Mouse (Mus musculus): ENCODE measurements around the gene Galnt16.

Gene Galnt16

DNA sequence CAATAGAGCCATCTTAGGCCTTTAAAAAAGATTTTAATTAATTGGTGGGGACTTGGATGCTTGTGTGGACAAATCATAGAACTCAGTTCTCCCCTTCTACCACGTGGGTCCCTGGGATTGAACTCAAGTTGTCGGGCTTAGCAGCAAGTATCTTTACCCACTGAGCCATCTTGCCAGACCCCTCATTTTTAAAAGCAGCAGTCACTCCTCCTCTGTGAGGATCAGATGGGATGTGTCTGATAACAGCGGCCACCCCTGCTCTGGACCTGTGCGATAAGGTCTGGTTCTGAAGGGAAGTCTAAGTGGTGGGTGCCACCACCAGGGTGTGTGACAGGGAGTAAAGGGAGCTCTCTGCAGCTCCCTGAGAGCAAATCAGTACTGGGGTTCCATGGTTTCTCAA, 77.5 kb downstream of the Galnt16 start:
- intact Hi-C loops (cut with DNase I), result no loop called here

DNA sequence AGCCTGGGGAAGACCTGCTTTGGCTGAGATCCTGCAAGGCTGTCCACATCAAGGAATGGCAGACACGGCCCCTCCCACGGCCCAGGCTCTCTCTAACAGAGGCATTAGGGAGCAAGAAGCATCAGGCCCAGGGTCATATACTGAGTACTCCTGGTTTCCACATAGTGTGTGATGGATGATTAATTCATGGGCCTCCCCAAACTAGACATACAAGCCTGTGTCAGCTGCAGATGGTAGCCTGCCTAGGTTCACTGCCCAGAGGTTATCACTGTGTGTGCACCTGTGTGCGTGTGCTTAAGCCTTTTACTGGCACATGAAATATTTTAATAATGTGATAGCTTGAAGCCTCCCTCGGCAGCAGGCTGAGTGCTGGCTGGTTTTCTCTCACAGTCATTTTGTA, 77.9 kb downstream of the Galnt16 start:
- intact Hi-C loops (cut with DNase I), result no loop called here

DNA sequence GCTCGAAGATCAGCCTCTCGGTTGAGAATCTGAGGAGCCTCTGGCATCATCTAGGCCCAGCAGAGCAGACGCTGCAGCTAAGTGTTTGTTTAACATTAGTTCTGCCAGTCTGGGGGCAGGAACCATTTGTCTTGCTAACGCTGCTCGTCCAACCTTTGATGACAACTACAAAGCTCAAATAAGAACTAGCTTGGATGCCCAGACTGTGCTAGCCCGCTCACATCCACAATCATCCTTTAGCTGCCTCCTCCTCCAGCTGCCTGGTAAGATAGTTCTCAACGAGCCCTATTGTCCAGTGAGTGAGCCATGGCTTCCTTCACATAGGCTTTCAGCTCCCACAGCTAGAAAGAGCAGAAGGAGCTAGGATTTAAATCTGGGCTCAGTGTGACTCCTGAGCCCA, 80.2 kb downstream of the Galnt16 start:
- intact Hi-C loops (cut with DNase I), result no loop called here

DNA sequence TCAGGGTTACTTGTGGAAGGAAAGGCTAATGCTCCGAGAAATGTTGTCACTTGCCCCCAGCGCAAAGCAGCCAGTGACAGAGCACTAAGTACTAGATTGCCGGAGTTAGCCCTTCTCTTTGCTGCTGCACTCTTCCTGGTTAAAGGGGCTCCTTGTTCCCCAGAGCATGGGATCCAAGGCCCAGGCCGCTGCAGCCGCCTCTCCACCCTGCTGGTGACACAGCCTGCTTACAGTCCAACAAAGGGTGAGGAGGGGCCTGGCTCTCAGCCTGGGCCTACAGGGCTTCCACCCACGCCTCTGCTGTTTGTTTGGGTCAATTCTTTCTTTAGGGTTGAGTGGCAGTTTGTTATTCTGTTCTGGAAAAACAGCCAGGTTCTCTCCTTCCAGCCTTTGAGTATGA, 80.7 kb downstream of the Galnt16 start:
- intact Hi-C loops (cut with DNase I), result no loop called here

DNA sequence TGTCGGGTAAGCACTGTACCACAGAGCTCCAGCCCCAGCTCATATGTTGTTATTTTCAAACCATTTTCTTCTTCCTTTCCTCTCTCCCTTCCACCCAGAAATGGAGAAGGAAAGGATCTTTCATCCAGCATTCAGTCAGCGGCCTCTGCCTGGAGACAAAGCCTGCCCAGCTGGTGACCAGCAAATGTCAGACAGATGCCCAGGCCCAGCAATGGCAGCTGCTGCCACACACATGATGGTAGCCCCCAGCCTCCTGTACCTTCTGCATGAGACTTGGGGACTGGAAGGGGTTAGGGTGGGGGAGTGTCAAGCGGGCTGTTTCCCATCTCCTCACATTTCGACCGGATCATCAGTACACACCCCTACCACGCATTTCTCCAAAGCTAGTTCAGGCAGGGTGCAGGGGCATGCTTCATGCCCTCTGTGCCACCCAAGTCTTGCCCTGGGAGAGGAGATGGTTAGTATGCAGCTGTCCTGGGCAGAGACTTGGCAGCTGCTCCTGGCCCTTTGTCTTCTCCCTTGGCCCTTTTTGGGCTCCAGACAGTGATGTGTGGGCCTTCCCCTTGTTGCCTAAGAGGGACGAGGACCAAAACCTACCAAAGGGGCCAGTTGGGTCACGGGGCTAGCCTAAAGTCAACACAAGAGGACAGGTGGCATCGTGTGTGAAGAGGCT, 83.7 kb downstream of the Galnt16 start:
- intact Hi-C loops (cut with DNase I), result no loop called here

DNA sequence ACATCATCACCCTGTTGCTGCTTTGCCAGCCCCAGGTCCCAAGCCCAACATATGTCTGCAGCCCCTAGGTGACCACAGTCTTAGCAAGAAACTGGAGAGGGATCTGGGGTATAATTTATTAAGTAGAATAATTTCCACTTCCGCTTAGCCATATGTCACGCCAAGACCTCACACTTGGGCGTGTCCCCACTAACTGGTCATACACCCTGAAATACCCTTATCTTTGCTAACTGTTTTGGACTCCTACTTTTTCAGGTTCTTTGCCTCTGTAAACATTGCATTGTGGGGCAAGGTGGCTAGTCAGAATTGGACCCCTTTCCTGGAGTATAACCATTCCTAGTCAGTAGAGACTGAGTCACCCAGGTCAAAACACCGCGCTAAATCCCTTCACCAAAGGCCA, 84.4 kb downstream of the Galnt16 start:
- intact Hi-C loops (cut with DNase I), result no loop called here

DNA sequence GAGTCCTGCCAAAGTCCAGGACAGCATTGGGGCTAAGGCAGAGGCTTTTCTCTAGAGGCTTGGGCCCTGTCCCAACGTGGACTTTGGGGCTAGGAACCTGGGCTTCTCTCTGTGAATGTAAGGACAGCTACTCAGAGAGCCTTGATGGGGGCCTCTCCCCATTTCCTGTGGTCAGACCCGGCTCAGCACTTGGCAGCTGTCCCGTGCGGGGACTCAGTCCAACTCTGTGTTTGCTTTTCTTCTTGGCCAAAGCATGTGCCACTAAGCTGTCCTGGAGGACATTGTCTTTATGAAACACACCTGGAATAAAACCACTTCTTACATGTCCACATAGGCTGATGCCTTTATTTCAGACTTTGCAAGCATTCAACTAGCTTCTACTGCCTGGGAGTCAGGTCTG, 85.5 kb downstream of the Galnt16 start:
- intact Hi-C loops (cut with DNase I), result no loop called here

DNA sequence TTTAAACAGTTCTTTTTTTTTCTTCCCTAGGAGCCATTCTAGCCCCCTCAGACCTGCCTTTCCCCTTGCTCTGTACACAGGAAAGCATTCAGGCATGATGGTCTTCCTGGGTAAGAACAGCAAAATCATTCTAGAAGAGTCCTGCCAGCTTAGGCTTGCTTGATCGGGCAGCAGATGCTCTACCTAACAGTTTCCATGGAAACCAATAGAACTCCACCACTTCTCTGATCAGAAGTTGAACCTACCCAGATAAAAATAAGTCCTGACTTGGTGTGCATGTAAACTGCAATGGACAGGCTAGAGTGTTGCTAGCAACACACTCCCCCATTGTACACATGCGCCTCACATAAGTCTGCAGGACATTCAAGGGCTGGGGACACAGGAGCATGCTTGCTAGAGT, 86.1 kb downstream of the Galnt16 start:
- intact Hi-C loops (cut with DNase I), result no loop called here

DNA sequence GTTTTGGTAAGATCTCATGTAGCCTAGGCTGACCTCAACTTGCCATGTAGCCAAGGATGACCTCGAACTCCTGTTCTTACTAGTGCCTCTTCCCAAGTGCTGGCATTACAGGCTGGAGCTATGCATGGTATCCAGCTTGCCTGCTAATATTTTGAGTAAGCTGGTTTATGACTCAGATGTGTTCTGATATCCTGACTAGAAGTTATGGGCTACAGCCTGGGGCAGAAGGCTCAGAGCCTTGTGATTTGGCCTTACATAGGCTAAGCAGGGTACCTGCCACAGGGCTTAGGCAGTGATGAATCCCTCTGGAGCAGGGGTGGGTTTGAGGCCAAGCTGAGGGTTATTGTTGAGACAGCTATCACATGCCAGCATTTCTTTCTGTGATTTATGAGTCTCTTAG, 90.5 kb downstream of the Galnt16 start:
- intact Hi-C loops (cut with DNase I), result no loop called here

DNA sequence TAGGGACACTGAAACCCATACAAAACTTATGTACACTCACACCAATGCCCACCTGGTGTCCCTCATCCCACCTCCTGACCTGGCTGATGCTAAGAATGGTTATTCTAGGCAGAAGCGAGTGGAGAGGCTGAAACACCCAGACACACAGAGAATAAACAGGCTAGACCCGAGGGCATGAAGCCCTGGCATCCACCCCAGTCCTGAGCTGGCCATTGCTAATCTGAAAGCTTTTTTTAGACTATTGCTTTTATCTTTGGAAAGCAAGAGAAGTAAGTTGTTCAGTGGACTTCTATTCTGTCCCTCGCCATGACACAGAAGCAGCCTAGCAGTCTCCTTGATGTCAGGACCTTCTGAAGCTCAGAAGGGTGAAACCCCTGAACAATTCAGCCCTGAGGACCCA, 91.9 kb downstream of the Galnt16 start:
- intact Hi-C loops (cut with DNase I), result no loop called here

DNA sequence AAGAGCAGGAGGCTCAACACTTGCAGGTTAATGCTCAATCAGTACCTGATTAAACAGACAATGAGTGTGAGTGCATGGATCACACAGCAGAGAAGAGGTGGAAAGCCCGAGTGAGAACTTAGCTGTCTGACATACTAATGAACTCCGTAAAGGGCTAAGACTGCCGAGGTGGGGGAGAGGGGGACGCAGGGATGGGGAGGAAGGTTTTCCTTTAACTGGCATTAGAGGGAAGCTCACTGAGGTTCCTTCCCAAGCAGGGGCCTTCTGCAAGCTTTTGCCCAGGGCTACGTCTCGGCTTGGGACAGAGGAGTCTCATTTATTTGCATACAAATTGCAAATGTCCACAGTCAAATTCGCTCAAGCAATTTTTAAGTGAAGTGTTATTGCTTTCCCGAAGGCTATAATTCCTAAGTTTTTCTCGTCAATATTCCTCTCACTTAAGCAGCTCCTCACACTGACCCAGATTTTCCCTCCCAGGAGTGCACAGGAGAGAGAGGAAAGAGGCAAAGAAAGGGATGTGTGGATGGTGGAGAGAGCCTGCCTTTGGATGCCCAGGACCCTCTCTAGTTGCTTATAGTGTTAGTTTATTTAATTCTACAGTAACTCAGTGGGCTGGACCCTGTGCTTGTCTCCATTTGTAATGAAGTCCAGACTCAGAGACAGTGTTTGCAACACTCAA, 94.2 kb downstream of the Galnt16 start:
- intact Hi-C loops (cut with DNase I), result no loop called here

DNA sequence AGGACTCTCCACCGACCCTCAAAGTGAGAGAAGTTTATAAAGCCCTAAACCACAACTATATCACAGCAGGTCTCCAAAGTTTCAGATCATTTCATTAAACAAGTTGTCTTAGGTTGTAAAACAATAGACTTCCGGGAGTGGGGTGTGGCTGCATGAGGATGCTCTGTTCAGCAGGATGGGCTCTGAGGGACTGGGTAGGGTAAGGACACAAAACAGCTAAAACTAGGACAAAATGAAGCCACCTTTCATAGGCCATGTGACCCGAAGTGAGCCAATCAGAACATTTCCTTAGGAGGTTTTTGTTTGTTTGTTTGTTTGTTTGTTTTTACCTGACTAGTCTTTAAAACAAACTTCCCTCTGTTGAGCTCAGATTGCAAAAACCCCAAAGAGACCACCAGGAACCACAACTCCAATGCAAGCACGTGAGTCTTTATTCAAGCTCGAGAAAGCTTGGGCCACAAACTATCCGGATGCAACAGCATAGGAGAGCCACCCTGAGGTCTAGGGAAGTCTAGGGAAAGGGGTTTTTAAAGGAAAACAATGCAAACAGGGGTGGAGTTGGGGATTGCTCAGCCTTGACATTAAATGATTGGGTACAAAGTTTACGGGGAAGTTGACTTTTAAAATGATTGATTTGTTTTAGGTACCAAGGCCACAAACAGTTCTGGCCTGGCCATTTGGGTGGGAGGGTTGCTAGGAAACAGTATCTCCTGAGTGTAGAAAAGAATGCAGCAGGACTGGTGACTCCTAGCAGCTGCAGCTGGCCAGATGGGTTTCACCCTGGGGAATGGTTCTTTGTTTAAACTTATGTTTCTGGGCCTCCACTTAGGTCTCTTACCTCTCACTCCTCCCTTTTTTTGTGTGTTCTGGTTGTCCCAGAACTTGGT, 97.5 kb downstream of the Galnt16 start:
- intact Hi-C loops (cut with DNase I), result no loop called here

DNA sequence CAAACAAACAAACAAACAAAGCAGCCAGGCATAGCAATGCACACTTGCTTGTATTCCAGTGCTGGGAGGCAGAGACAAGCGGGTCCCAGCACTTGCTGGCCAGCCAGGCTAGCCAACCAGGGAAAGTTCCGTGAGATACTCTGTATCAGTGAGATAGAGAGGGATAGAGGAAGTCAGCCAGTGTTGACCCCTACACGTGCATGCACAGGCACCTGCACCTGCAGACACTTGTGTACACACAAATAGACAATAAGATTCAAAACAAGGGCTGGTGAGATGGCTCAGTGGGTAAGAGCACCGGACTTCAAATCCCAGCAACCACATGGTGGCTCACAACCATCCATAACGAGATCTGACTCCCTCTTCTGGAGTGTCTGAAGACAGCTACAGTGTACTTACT, 102.4 kb downstream of the Galnt16 start:
- intact Hi-C loops (cut with DNase I), result no loop called here

DNA sequence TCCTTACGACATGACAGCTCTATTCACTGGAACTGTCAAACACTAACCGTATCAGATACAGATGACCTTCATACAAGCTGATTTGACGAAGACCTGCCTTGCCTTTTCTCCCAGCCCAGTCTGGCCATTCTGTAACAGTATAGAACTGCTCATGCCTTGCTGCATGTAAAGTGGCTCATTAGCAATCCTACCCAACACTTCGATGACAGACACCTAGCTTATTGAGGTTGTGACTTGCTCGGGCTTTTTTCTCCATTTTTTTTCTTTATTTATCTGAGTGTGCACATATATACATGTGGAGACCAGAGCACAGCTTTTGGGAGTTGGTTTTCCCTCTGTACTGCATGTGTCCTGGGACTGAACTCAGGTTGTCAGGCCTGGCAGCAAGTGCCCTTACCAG, 113.7 kb downstream of the Galnt16 start:
- intact Hi-C loops (cut with DNase I), result no loop called here

DNA sequence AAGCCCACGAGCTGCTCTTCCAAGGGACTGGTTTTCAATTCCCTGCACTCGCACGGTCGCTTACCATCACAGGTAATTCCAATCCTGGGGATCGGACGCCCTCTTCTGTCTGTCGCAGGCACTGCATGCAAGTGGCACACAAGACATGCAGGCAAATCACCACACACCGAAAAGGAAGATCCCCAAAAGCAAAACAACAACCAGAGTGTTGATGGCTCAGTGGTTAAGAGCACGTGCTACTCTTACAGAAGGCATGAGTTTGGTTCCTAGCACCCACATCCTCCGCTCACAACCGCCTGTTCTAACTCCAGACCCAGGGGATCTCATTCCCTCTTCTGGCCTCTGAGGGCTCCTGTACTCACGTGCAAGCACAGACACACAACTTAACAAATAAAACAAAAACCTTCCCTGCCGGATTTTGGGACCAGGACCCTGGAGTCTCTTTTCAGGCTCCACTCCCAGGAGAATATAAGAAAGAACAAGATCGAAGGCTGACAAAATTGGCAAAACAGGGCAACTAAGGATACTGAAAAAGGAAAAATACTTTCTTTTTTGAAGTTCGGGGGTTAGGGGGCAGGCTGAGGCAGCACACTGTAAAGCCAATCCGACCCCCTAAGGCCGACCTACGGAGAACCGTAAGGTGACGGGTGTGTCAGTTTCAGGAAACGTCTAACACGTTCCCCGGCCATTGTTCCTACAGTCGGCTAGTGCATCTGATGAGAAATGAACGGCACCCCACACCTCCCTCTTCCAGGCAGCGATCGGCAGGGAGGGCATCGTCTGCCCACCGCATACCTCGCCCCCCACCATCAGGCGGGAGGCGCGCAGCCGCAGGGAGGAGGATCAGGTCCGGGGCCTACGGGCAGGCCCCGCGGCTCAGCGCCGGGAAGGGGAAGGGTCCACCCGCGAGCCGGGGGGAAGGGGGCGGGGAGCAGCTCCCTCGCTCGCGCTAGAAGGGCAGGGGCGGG, 124.9 kb downstream of the Galnt16 start:
- intact Hi-C loops (cut with DNase I), result no loop called here

DNA sequence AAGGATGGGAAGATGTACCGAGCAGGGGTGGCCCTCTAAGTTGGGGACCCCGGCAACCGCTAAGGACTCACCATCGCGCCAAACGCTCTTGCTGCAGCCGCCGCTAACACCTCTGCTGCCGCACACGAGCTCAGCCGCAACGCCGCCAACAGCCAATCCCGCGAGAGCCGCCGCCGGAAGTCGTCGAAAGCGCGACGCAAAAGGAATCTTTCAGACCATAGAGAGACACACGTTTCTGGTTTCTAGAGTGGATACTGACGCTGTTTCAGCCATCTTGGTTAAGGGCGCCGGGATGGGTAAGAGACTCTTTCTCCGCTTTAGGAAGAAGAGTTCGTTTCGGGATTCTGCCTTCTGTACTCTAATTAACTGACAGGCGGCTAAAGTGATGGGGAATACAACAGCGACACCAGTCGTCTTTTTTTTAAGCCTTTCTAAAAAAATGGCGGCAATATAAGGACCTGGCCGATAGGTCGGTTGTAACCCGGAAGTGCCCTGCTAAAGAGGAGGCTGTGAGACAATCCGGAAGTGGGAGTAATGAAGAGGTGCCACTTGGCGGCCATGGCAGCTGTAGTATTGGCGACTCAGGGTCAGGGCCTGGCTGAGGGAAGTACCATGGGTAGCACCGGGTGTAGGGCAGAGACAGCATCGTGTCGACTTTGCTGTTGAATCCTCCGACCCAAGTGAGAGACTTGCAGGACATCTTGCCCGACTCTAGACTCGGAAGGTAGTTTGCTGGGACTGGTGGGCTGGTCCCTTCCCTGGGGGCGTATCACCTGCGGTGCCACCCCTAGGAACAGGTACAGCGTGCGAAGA, 125.8 kb downstream of the Galnt16 start, which contains the start of the genes Slc39a9 and Erh:
Gene Slc39a9 (plus strand): TSS at position 191 of the 813 bp plus-strand sequence.
Gene Erh (minus strand): TSS at position 649 of the 813 bp plus-strand sequence.
- intact Hi-C loops (cut with DNase I), result no loop called here

DNA sequence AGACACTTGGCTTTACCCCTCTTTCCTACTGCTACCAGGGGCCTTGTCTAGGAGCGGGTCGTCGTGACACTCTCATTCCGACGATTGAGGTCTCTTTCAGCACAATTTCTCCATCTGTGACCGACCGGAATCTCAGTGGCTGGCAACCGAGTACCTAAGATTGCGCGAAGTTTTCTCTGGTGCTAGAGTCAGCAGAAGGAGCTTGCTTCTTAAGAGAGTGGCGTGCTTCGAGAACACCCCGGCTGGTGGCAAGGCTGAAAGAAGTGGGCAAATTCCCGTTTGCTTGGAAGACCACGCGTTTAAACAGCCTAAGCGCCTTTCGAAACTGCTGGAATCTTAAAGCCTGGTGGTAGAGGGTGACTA, 126.4 kb downstream of the Galnt16 start:
- intact Hi-C loops (cut with DNase I), result no loop called here

DNA sequence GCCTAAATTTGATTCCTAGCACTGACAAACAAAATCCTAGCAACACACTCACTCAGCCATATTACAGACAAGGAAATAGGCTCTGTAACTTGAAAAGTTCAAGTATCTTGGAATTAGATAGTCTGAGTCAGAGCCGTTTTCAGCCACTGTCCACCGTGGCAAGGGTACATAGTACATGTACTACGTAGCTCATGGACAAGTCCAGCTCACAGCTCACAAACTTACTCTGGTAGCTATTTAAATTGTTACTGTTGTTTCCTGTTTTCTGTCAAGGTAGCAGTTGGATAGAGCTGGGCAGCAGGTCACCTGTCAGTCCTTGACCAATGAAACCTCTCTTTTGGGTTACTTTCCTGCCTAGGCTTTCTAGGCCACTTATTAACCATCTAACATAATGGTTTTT, 128.3 kb downstream of the Galnt16 start:
- intact Hi-C loops (cut with DNase I), result no loop called here

DNA sequence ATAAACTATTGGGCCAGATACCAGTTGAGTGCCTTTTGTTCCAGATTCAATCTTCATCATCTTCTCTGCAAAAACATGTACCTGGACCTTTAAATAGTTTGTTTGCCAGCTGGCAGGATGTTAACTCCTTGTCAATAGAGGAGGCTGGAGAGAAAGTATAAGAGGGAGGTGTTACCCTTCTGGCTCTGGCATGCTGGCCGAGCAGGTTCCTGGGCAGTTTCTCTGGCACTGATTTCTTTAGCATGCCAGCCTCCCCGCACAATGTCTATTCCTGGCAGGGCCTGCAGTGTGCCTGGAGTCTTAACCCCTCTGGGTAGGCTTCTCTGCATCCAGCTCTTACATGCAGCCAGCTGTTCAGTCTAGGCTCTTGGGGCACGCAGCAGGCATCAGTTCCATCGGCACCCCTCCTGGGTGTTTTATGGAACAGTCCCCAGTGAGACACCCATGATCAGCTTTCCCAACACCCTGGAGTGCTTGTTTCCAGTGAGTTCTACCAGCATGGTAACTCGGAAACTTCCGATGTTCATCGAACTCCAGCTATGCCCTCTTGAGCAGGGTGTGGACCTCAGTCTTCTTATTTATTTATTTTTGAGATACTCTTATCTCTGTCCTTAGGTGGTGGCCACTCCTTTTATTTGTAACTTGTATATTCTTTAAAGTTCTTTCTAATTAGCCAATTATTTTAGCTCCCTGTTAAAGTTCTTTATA, 136.0 kb downstream of the Galnt16 start:
- intact Hi-C loops (cut with DNase I), result no loop called here

DNA sequence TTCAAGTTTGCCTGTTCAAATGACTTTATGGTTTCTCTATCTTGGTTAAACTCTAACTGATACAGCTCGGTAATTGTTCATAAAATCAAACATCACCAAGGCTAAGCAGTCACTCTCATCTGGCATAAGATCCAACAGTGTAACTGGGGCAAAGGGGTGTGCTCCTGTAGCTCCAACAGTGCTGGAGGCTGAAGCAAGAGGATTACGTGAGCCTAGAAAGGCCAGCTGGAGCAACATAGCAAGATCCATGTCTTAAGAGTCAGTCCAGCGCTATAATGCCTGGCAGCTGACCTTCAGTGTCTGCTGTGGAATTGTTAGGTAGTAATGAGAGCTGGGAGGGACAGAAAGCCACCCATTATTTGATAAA, 136.6 kb downstream of the Galnt16 start:
- intact Hi-C loops (cut with DNase I), result no loop called here
